Mouse (Mus musculus) subcutaneous adipose tissue, adult 2 months (tissue): ENCODE data around the gene Olfr1507. TPM values are rescaled to one million over a fixed set of nuclear protein-coding genes. Genes with fewer than 3 reads are reported as not detected.

ENCODE experiments used
- polyA plus RNA-seq: library from polyadenylated mRNA; depleted of rRNA; stranded (reverse); fragments of >200 nt; gene quantifications from 2 replicates; pipeline ENCODE4 v1.2.3, GENCODE M21; 2012; ENCODE audit warnings: low replicate concordance; rRNA removed

Olfr1507 gene
- polyA plus RNA-seq, result not detected in 2 replicates

DNA sequence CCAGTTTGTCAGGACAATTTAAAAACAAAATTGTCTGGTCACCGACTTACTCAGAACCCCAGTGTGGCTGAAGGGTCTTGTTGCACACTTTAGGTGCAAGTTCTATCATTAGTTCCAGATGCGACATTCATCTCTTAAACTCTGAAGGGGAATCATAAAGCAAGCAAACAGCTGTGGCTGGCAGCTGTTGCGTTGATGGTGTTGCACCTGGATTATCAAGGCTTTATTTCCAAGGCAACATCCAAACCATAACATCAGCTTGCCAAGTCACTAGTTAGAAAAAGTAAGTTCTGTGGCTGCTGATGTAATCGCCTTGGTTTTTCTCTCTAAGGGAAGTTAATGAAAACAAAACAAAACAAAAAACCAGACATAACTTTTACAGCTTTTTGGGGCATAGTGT, at the start of gene Olfr1507:
Olfr1507 (minus strand) TSS at position 234 of the 400 bp plus-strand sequence.

DNA sequence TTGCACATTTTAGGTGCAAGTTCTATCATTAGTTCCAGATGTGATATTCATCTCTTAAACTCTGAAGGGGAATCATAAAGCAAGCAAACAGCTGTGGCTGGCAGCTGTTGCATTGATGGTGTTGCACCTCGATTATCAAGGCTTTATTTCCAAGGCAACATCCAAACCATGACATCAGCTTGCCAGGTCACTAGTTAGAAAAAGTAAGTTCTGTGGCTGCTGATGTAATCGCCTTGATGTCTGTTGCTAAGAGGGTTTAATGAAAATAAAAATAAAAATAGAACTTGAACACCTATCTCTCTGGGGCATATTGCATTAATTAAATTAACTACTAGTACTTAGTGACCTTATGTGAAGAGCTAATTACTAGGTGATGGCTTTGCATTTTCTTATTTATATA, 28.2 kb downstream of the Olfr1507 start, which contains the start of gene Olfr1508:
Olfr1508 (minus strand) TSS at position 101 of the 400 bp plus-strand sequence.

DNA sequence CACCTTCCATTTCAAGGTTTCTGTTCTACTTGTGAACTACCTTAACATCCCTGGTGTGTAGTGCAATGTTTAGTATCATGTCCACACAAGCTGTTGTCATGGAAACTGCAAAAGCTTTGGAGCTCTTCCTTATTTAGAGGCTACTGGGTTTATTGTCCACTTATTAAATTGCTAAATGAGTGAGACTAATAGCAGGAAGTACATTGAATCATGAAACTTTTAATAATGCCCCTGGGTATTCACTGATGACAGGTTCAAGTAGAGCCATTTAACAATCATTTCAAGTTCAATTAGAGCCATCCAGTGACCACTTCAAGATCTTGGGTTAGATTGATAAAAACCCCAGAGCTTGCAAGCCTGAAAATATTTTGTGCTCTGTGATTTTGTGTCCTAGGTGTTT, 52.9 kb downstream of the Olfr1507 start, which contains the start of gene Olfr1509:
Olfr1509 (plus strand) TSS at position 301 of the 400 bp plus-strand sequence.

Other genes with a start within 250 kb of the Olfr1507 start
- 26.5 and 40.1 TPM in 2 replicates for gene Chd8, start 238.0 kb downstream of the Olfr1507 start, polyA plus RNA-seq
- gene Tox4, start 216.6 kb downstream of the Olfr1507 start, polyA plus RNA-seq, result 31.8 and 44.0 TPM in 2 replicates
- 16.9 and 18.2 TPM in 2 replicates for gene Rab2b, start 216.2 kb downstream of the Olfr1507 start, polyA plus RNA-seq
- 16.8 and 29.3 TPM in 2 replicates for gene Mettl3, start 190.6 kb downstream of the Olfr1507 start, polyA plus RNA-seq
- 2.9 and 15.6 TPM in 2 replicates for gene Sall2, start 167.0 kb downstream of the Olfr1507 start, polyA plus RNA-seq
- gene Olfr1513, start 139.3 kb downstream of the Olfr1507 start, polyA plus RNA-seq, result not detected in 2 replicates
- gene Olfr1512, start 116.6 kb downstream of the Olfr1507 start, polyA plus RNA-seq, result not detected in 2 replicates
- gene Olfr1511, start 98.4 kb downstream of the Olfr1507 start, polyA plus RNA-seq, result not detected in 2 replicates
- gene Olfr1510, start 81.4 kb downstream of the Olfr1507 start, polyA plus RNA-seq, result not detected in 2 replicates
- gene Olfr1509, start 52.8 kb downstream of the Olfr1507 start, polyA plus RNA-seq, result not detected in 2 replicates
- gene Olfr1508, start 28.3 kb downstream of the Olfr1507 start, polyA plus RNA-seq, result 0.03 TPM in 1 of 2 replicates, not detected in the other